Mouse (Mus musculus) forebrain, embryonic 13.5 days (tissue): Measurements from ENCODE around the gene Plaur. TPM values are rescaled to one million over a fixed set of nuclear protein-coding genes. Genes with fewer than 3 reads are reported as not detected.
A peak's percentile ranks its signal among the peaks of the same experiment; 100 is the strongest.

Experiments
- ATAC-seq: fragments of 200-750 bp; cut with Nextera tagmentation; 2 replicates; pipeline ENCODE4 v1.8.0; 2017
- H3K27ac ChIP-seq: fragments of 300-500 bp; sonication (generic); 2 replicates; pipeline ENCODE4 v1.5.1; 2015; ENCODE audit warnings: inconsistent platforms, mild to moderate bottlenecking, moderate library complexity
- H3K27me3 ChIP-seq: fragments of 300-500 bp; sonication (generic); 2 replicates; pipeline ENCODE4 v1.6.1; 2015; ENCODE audit warnings: mild to moderate bottlenecking, inconsistent platforms
- H3K36me3 ChIP-seq: fragments of 300-500 bp; sonication (generic); 2 replicates; pipeline ENCODE4 v1.6.1; 2015; ENCODE audit warnings: mild to moderate bottlenecking, inconsistent platforms; ENCODE audit not compliant: poor library complexity, severe bottlenecking
- H3K4me1 ChIP-seq: fragments of 300-500 bp; sonication (generic); 2 replicates; pipeline ENCODE4 v1.6.1; 2015; ENCODE audit warnings: inconsistent platforms
- H3K4me2 ChIP-seq: fragments of 300-500 bp; sonication (generic); 2 replicates; pipeline ENCODE4 v1.6.1; 2015; ENCODE audit warnings: inconsistent platforms, mild to moderate bottlenecking, moderate library complexity
- H3K4me3 ChIP-seq: fragments of 300-500 bp; sonication (generic); 2 replicates; pipeline ENCODE4 v1.5.1; 2015; ENCODE audit warnings: mild to moderate bottlenecking, inconsistent platforms
- H3K9ac ChIP-seq: fragments of 300-500 bp; sonication (generic); 2 replicates; pipeline ENCODE4 v1.6.1; 2015; ENCODE audit warnings: mild to moderate bottlenecking, inconsistent platforms
- H3K9me3 ChIP-seq: fragments of 300-500 bp; sonication (generic); replicated peaks from 2 replicates; pipeline ENCODE4 v1.6.1; 2016; ENCODE audit warnings: inconsistent platforms
- WGBS: fragments of 180-500 bp; shearing (Covaris S2); methylation state at CpG from one replicate; pipeline ENCODE4 v1.1.7; 2015; 5-methylcytosine and 5-hydroxymethylcytosine counted together
- polyA plus RNA-seq: library from polyadenylated mRNA; unstranded; fragments of >200 nt; fragmentation: Nextera tagmentation; extraction: Ambion mirVana; gene quantifications from 2 replicates; pipeline ENCODE4 v1.2.1, GENCODE M21; 2015

Gene Plaur
- polyA plus RNA-seq, 1 experiment from 2014 or later = 1.3 TPM

- Histone ChIP-seq H3K36me3 (no peaks in the 10 kb centered on the region), H3K9me3 (peaks cover 4% of the 10 kb centered on the region), H3K27me3 (no peaks in the 10 kb centered on the region), H3K4me3 (no peak overlapping the region), H3K27ac (no peak overlapping the region), H3K9ac (no peak overlapping the region), H3K4me2 (no peak overlapping the region), H3K4me1 (peaks cover 5% of the 10 kb centered on the region)
- 94% methylated on average over 7 of the region's 7 CpGs for WGBS
- no peak for ATAC-seq
These were observed 8.1 kb downstream of the Plaur start for GRCm38 (mm10) chr7:24470356-24470755.

DNA sequence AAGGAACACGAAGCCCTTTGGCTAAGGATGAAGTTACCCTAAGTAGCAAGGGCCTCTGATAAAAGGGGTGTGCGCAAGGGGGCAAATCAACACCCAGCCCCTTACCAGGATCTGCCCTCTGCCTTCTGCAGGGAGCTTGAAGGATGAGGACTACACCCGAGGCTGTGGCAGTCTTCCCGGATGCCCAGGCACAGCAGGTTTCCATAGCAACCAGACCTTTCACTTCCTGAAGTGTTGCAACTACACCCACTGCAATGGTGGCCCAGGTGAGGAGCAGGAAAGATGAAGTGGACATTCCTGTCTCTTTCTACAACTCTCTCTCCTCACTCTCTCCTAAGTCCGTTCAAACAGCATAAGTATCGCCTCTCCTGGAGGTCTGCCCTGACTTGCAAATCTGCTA is 10.2 kb downstream of the Plaur start:
- Histone ChIP-seq H3K4me1 (peaks cover 5% of the 10 kb centered on the region), H3K27ac (no peak overlapping the region), H3K9me3 (peaks cover 4% of the 10 kb centered on the region), H3K4me2 (no peak overlapping the region), H3K36me3 (no peaks in the 10 kb centered on the region), H3K9ac (no peak overlapping the region), H3K27me3 (no peaks in the 10 kb centered on the region), H3K4me3 (no peak overlapping the region)
- 80% methylated on average over 6 of the region's 6 CpGs for WGBS
- ATAC-seq = no peak

DNA sequence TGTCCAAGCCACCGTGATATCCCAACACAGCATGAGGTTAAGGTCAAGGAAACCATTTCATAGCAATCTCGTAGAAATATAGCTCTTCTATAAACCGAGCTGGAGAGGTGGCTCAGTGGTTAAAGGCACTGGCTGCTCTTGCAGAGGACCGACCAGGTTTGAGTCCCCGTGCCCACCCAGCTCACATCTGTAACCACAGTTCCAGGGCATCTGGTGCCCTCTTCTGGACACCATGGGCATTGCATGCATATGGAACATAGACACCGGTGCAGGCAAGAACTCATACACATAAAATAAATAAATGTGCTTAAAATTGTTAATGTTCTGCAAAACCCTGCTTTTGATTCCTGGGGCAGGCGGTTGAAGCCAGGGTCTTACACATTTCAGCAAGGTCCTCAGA is 10.7 kb downstream of the Plaur start:
- H3K27me3 ChIP-seq = no peaks in the 10 kb centered on the region
- H3K36me3 ChIP-seq = no peaks in the 10 kb centered on the region
- no peak overlapping the region for H3K4me2 ChIP-seq
- H3K9me3 ChIP-seq = peaks cover 4% of the 10 kb centered on the region
- no peak overlapping the region for H3K9ac ChIP-seq
- WGBS = 75% methylated on average over 7 of the region's 7 CpGs
- H3K27ac ChIP-seq = no peak overlapping the region
- ATAC-seq = no peak
- peaks cover 5% of the 10 kb centered on the region for H3K4me1 ChIP-seq
- no peak overlapping the region for H3K4me3 ChIP-seq

GRCm38 (mm10) chr7:24473913-24474529 is 11.7 kb downstream of the Plaur start:
- no peaks in the 10 kb centered on the region for H3K36me3 ChIP-seq
- 44% methylated on average over 10 of the region's 10 CpGs for WGBS
- no peak overlapping the region for H3K4me2 ChIP-seq
- no peak overlapping the region for H3K4me3 ChIP-seq
- H3K27ac ChIP-seq = no peak overlapping the region
- peaks cover 2% of the 10 kb centered on the region for H3K9me3 ChIP-seq
- H3K27me3 ChIP-seq = no peaks in the 10 kb centered on the region
- H3K4me1 ChIP-seq = peaks cover 5% of the 10 kb centered on the region
- no peak overlapping the region for H3K9ac ChIP-seq
- ATAC-seq = peak; percentile 60; the same call in 1 of the 2 replicates

- Histone ChIP-seq H3K36me3 (no peaks in the 10 kb centered on the region), H3K9ac (peak overlapping the region; percentile 45), H3K9me3 (no peaks in the 10 kb centered on the region), H3K27me3 (no peaks in the 10 kb centered on the region), H3K4me2 (no peak overlapping the region), H3K4me3 (no peak overlapping the region), H3K4me1 (peaks cover 12% of the 10 kb centered on the region), H3K27ac (no peak overlapping the region)
- ATAC-seq = no peak
- 32% methylated on average over 21 of the region's 21 CpGs for WGBS
These were observed 12.7 kb downstream of the Plaur start for GRCm38 (mm10) chr7:24474811-24475506.

DNA sequence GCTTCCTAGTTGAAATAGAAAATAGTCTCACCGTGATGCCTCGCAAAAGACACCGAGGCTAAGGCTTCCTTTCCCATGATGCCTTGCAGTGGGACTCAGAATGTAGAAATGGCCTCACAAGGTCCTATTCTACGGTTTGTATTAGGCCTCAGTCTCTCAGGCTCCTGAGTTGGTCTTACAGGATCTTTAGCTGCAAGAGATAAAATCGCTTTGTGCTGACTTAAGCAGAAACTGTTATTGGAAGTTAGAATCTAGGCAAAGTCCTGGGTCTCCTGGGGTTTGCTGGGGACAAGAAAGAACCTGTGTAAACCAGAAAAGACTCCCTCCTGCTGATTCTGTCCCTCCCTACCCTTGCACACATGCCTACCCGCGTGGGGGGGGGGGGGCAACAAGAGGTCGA is 14.1 kb downstream of the Plaur start:
- WGBS = 87% methylated on average over 8 of the region's 8 CpGs
- Histone ChIP-seq H3K4me3 (no peak overlapping the region), H3K9ac (no peak overlapping the region), H3K27ac (no peak overlapping the region), H3K36me3 (no peaks in the 10 kb centered on the region), H3K4me2 (no peak overlapping the region), H3K9me3 (no peaks in the 10 kb centered on the region), H3K27me3 (0 out of 2 replicates have a peak, but pooled peaks cover 3% of the 10 kb centered on the region), H3K4me1 (peaks cover 26% of the 10 kb centered on the region)
- no peak for ATAC-seq

DNA sequence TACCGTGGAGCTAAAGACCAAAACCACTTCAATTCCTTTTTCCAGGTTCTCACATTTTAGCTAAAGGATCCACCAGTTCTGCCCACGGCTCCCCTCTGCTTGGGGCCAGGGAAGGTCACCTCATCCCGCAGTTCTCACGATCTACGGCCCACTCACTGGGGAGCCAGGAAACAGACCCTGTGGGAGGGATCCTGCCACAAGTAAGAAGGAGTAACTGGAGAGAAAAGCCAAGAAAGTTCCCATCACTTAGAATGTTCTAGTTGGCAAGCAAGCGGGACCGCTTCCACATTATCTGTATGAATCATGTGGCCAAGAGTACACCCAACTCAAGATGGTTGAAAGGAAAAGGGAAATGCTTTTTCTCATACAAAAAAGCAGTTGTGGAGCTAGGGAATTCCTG is 14.6 kb downstream of the Plaur start:
- Histone ChIP-seq H3K36me3 (no peaks in the 10 kb centered on the region), H3K4me2 (no peak overlapping the region), H3K27ac (no peak overlapping the region), H3K27me3 (0 out of 2 replicates have a peak, but pooled peaks cover 3% of the 10 kb centered on the region), H3K4me3 (no peak overlapping the region), H3K9ac (no peak overlapping the region), H3K9me3 (no peaks in the 10 kb centered on the region), H3K4me1 (peaks cover 26% of the 10 kb centered on the region)
- no peak for ATAC-seq
- WGBS = 93% methylated on average over 7 of the region's 7 CpGs

DNA sequence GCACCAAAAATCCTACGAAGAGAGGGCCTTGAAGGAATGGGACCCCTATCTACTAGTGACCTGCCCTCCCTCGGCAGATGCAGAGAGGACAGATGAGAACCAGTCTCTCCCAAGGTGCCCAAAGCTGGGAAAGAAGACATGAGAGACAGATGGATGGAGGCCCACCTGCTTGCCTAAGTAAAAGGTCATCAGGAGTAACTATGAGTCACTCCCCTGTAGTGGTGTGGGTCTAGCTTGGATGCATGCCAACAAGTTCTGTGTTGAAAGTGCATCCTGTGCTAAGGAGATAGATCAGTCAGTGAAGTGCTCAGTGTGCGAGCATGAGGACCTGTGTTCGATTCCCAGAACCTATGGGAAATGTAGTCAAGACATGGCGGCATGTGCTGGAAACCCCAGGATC is 16.6 kb downstream of the Plaur start:
- WGBS = 86% methylated on average over 5 of the region's 5 CpGs
- ATAC-seq = no peak

GRCm38 (mm10) chr7:24479685-24480084 is 17.4 kb downstream of the Plaur start:
- ATAC-seq = no peak
- 77% methylated on average over 2 of the region's 2 CpGs for WGBS
- H3K27ac ChIP-seq = no peak overlapping the region
- H3K9ac ChIP-seq = no peak overlapping the region
- H3K4me1 ChIP-seq = peaks cover 47% of the 10 kb centered on the region
- H3K4me2 ChIP-seq = peak overlapping the region; percentile 18; the same call in 1 of the 2 replicates
- no peaks in the 10 kb centered on the region for H3K36me3 ChIP-seq
- H3K9me3 ChIP-seq = no peaks in the 10 kb centered on the region
- H3K27me3 ChIP-seq = 0 out of 2 replicates have a peak, but pooled peaks cover 3% of the 10 kb centered on the region
- no peak overlapping the region for H3K4me3 ChIP-seq

More for the DNA sequence above, 16.6 kb downstream of the Plaur start:
- Histone ChIP-seq H3K27ac (no peak overlapping the region), H3K4me1 (peaks cover 39% of the 10 kb centered on the region), H3K4me2 (no peak overlapping the region), H3K36me3 (no peaks in the 10 kb centered on the region), H3K27me3 (0 out of 2 replicates have a peak, but pooled peaks cover 3% of the 10 kb centered on the region), H3K9me3 (no peaks in the 10 kb centered on the region), H3K9ac (no peak overlapping the region), H3K4me3 (no peak overlapping the region)

GRCm38 (mm10) chr7:24480121-24480941 is 18.0 kb downstream of the Plaur start:
- Histone ChIP-seq H3K36me3 (no peaks in the 10 kb centered on the region), H3K27me3 (0 out of 2 replicates have a peak, but pooled peaks cover 3% of the 10 kb centered on the region), H3K4me2 (peak overlapping the region; percentile 87), H3K9me3 (no peaks in the 10 kb centered on the region), H3K4me3 (no peak overlapping the region), H3K27ac (no peak overlapping the region), H3K9ac (peak overlapping the region; percentile 97; the same call in 1 of the 2 replicates), H3K4me1 (peaks cover 48% of the 10 kb centered on the region)
- ATAC-seq = no peak
- WGBS = 60% methylated on average over 18 of the region's 18 CpGs

- 8% methylated on average over 14 of the region's 14 CpGs for WGBS
- ATAC-seq = peak; percentile 2; the same call in 1 of the 2 replicates
- peak overlapping the region; percentile 97 for H3K9ac ChIP-seq
- H3K27me3 ChIP-seq = 0 out of 2 replicates have a peak, but pooled peaks cover 3% of the 10 kb centered on the region
- peak overlapping the region; percentile 76 for H3K4me3 ChIP-seq
- no peaks in the 10 kb centered on the region for H3K36me3 ChIP-seq
- peaks cover 55% of the 10 kb centered on the region for H3K4me1 ChIP-seq
- H3K4me2 ChIP-seq = peak overlapping the region; percentile 87
- H3K9me3 ChIP-seq = no peaks in the 10 kb centered on the region
- H3K27ac ChIP-seq = peak overlapping the region; percentile 78; the same call in 1 of the 2 replicates
These were observed 18.7 kb downstream of the Plaur start for GRCm38 (mm10) chr7:24480986-24481473.
